Mouse (Mus musculus) neural tube, embryonic 12.5 days (tissue): ENCODE data around the gene Smg7. TPM values are rescaled to one million over a fixed set of nuclear protein-coding genes. Genes with fewer than 3 reads are reported as not detected.

Experiments used
- ATAC-seq: fragments of 200-750 bp; cut with Nextera tagmentation; 2 replicates; pipeline ENCODE4 v1.8.0; 2017; ENCODE audit warnings: low read depth, mild to moderate bottlenecking, moderate TSS enrichment, moderate library complexity; ENCODE audit not compliant: low FRiP score
- H3K27ac ChIP-seq: fragments of 300-500 bp; sonication (generic); 2 replicates; pipeline ENCODE4 v1.5.1; 2016
- H3K27me3 ChIP-seq: fragments of 300-500 bp; sonication (generic); replicated peaks from 2 replicates; pipeline ENCODE4 v1.6.1; 2016; ENCODE audit warnings: mild to moderate bottlenecking
- H3K36me3 ChIP-seq: fragments of 300-500 bp; sonication (generic); 2 replicates; pipeline ENCODE4 v1.6.1; 2016; ENCODE audit warnings: mild to moderate bottlenecking
- H3K4me1 ChIP-seq: fragments of 300-500 bp; sonication (generic); 2 replicates; pipeline ENCODE4 v1.6.1; 2016
- H3K4me2 ChIP-seq: fragments of 300-500 bp; sonication (generic); replicated peaks from 2 replicates; pipeline ENCODE4 v1.6.1; 2016; ENCODE audit warnings: mild to moderate bottlenecking
- H3K4me3 ChIP-seq: fragments of 300-500 bp; sonication (generic); 2 replicates; pipeline ENCODE4 v1.5.1; 2016
- H3K9ac ChIP-seq: fragments of 300-500 bp; sonication (generic); 2 replicates; pipeline ENCODE4 v1.6.1; 2016; ENCODE audit warnings: mild to moderate bottlenecking
- H3K9me3 ChIP-seq: fragments of 300-500 bp; sonication (generic); 2 replicates; pipeline ENCODE4 v1.6.1; 2016; ENCODE audit warnings: mild to moderate bottlenecking
- WGBS: fragments of 180-500 bp; shearing (Covaris S2); methylation state at CpG from one replicate; pipeline ENCODE4 v1.1.7; 2016; 5-methylcytosine and 5-hydroxymethylcytosine counted together
- polyA plus RNA-seq: library from polyadenylated mRNA; unstranded; fragments of >200 nt; fragmentation: Nextera tagmentation; extraction: Ambion mirVana; gene quantifications from 2 replicates; pipeline ENCODE4 v1.2.1, GENCODE M21; 2016

Smg7 gene
- polyA plus RNA-seq, 1 experiment from 2014 or later: 38.6 TPM

DNA sequence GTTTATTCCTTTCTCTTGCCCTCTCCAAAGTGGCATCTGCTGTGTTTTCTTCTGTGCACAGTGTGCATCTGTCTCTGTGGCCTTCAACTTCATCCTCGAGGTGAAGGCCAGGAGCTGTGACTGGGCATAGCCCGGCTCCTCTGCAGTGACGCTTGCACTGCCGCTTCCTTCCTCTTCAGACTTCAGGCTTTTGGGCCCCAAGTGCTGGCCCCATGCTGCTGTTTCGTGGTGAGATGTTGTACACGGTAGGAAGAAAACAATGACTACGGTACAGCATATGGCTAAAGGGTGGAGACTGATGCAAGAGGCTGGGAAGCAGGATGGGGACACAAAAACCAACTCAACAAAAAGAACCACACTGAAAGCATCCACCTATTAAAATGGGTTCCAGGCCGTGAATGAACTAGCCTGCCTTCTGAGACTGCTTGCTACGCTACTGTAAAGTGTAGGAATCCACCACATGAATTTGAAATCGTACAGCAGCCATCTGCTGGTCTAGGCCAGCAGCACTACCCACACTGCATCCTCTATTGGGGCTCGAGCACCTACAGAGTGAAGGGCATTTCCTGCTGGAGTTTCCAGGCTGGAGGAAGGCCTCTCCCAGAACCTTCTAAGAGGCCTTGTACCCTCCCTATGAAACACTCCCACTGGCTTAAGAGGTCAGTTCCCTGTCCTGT, 64.3 kb downstream of the Smg7 start:
- Histone ChIP-seq H3K4me1 (no peaks in the 10 kb centered on the region), H3K36me3 (peaks cover 63% of the 10 kb centered on the region), H3K4me3 (no peak overlapping the region), H3K27me3 (no peaks in the 10 kb centered on the region), H3K9ac (no peak overlapping the region), H3K4me2 (no peak overlapping the region), H3K27ac (no peak overlapping the region), H3K9me3 (no peaks in the 10 kb centered on the region)
- ATAC-seq: no peak
- WGBS: 82% methylated on average over 11 of the region's 11 CpGs

DNA sequence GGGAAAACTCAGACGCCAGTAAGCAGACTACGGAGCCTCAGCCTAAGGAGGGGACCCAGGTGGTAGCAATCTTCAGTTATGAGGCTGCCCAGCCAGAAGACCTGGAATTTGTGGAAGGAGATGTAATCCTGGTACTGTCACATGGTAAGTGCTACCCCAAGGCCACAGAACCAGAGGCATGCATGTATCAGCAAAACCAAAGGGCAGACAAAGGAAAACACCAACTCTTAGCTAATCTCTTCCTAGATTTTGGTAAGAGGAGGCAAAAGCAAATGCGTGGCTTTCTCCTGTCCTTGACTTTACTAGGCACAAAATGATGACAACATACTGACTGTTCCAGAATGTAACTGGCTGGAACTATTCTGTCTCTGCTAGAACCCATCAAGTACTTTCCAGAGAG, 67.4 kb downstream of the Smg7 start:
- Histone ChIP-seq H3K27me3 (no peaks in the 10 kb centered on the region), H3K9me3 (no peaks in the 10 kb centered on the region), H3K4me1 (no peaks in the 10 kb centered on the region), H3K36me3 (peaks cover 48% of the 10 kb centered on the region), H3K4me2 (no peak overlapping the region), H3K27ac (no peak overlapping the region), H3K9ac (no peak overlapping the region), H3K4me3 (no peak overlapping the region)
- WGBS: 92% methylated on average over 3 of the region's 3 CpGs
- no peak for ATAC-seq

DNA sequence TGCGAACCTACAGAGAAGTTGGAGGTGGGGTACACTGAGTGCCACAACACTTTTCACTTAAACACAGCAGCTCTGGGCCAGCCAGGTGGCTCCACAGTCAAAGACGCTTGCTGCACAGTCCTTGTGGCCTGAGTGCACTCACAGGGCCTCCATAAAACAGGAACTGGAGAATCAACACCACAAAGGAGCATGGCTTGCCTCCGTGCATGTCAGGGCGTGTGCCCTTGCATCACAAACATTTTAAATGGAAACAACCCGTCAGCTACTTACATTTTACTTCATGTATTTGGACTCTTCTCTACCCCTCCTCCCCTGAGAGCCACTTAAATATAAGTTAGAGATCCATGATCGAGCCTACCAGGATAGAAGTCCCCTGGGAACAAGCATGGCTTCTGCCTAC, 70.1 kb downstream of the Smg7 start:
- no peaks in the 10 kb centered on the region for H3K9me3 ChIP-seq
- peaks cover 25% of the 10 kb centered on the region for H3K36me3 ChIP-seq
- no peaks in the 10 kb centered on the region for H3K27me3 ChIP-seq
- 89% methylated on average over 6 of the region's 6 CpGs for WGBS
- no peak overlapping the region for H3K27ac ChIP-seq
- ATAC-seq: no peak
- no peak overlapping the region for H3K9ac ChIP-seq
- no peak overlapping the region for H3K4me3 ChIP-seq
- no peak overlapping the region for H3K4me2 ChIP-seq
- no peaks in the 10 kb centered on the region for H3K4me1 ChIP-seq

DNA sequence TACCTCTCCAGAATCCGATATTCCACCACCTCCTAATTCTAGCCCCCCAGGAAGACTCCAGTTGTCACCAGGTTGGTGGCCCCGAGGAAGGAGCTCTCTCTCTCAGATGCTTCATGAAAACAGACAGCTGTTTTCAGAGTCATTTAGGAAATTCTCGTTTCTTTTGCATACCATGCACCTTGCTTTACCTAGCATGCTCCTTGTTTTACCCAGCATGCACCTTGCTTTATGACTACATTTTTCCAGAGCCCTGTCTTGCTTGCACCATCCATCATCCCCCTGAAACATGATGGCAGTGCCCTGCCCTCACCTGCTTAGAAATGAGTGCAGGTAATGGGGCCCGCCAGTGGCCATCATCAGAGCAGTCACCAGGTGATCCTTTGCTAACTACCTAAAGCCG, 70.8 kb downstream of the Smg7 start:
- Histone ChIP-seq H3K9ac (no peak overlapping the region), H3K27me3 (no peaks in the 10 kb centered on the region), H3K4me1 (no peaks in the 10 kb centered on the region), H3K4me2 (no peak overlapping the region), H3K4me3 (no peak overlapping the region), H3K27ac (no peak overlapping the region), H3K36me3 (peaks cover 21% of the 10 kb centered on the region), H3K9me3 (no peaks in the 10 kb centered on the region)
- WGBS: 84% methylated on average over 5 of the region's 5 CpGs
- no peak for ATAC-seq

DNA sequence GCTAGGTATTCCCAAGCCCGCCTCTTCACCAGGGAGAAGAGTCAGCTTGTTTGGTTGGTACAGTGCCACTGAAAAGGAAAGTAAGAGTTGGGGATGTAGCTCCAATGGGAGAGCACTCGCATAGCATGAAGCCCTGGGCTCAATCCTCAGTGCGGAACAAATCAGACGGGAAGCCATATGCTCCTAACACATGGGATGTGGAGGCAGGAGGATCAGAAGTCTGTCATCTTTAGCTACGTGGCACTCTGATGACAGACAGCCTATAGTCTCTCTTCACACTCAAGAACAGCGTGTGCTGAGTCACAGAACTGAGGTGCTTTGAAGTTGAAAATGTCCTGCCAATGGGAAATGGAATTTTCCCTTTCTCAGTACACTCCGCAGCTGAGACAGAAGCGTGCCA, 71.4 kb downstream of the Smg7 start:
- ATAC-seq: no peak
- Histone ChIP-seq H3K9ac (no peak overlapping the region), H3K4me2 (no peak overlapping the region), H3K27me3 (no peaks in the 10 kb centered on the region), H3K27ac (no peak overlapping the region), H3K9me3 (no peaks in the 10 kb centered on the region), H3K4me3 (no peak overlapping the region), H3K36me3 (peaks cover 15% of the 10 kb centered on the region), H3K4me1 (no peaks in the 10 kb centered on the region)
- 89% methylated on average over 8 of the region's 8 CpGs for WGBS

DNA sequence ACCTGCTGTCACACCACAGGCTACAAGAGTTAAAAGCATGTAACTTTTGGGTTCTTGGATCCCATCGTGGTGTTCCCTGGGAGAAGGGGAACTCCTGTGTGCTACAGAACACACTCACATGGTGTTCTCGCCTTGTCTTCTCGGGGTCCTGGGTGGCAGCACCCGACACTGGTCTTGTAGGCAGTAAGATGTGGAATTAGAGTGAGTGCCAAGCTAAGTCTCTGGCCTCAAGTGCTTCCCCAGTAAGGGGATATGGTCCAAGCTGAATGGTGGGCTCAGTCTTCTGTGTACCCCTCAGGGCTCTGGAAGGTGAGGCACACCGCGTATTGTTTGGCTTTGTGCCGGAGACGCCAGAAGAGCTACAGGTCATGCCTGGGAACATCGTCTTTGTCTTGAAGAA, 72.4 kb downstream of the Smg7 start:
- Histone ChIP-seq H3K27ac (no peak overlapping the region), H3K27me3 (no peaks in the 10 kb centered on the region), H3K4me1 (no peaks in the 10 kb centered on the region), H3K9ac (no peak overlapping the region), H3K36me3 (peaks cover 12% of the 10 kb centered on the region), H3K4me2 (no peak overlapping the region), H3K9me3 (no peaks in the 10 kb centered on the region), H3K4me3 (no peak overlapping the region)
- WGBS: 94% methylated on average over 9 of the region's 9 CpGs
- no peak for ATAC-seq

DNA sequence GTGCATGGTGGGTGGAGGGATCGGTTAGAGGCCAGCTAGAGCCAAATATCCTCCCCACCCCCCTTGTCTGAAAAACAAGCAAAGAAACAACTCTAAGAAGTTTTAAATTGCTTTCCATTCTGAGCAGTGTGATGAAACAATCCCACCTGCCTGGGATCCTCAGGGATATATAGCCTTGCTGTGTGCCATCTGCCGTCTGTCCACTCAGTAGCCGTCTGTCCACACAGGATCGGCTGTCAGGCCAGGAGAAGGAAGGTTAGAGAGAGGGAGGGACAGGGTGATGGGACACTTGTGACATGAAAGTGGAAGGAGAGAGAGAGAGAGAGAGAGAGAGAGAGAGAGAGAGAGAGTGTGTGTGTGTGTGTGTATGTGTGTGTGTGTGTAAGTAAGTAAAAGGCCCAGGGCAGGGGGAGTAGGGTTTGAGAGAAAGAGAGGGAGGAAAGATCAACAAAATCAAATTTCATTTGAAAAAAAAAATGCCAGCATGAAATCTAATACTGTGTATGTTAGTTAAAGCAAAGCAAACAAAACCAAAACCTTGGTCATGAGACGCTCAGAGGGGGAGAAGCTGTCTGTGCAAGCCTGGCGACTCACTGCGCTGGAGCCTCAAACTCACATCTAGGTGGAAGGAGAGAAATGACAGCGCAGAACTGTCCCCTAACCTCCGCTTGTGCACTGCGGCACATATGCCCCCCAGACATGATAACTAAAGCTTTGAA, 73.7 kb downstream of the Smg7 start:
- 81% methylated on average over 10 of the region's 10 CpGs for WGBS

DNA sequence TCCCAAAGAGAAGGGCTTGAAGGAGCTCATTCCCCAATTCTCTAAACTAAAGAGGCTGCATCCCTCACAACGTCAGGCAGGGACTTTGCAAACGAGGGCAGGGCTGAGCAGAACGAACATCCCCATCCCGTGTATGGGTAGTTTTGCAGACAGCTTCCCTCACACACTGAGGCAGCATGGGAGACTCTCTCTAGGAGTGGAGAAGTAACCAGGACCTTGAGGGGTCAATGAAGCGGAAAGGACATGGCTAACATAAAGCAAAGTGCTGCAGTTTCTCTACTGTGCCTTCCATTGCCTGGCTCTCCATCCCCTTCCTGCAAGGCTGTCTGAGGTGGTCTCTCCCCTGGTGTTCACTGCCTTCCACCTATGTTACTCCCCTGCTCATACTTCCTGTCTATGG, 74.3 kb downstream of the Smg7 start:
- 74% methylated on average over 5 of the region's 5 CpGs for WGBS
- Histone ChIP-seq H3K4me1 (no peaks in the 10 kb centered on the region), H3K4me2 (no peak overlapping the region), H3K27me3 (no peaks in the 10 kb centered on the region), H3K9ac (no peak overlapping the region), H3K27ac (no peak overlapping the region), H3K4me3 (no peak overlapping the region), H3K9me3 (0 out of 2 replicates have a peak, but pooled peaks cover under 1% of the 10 kb centered on the region), H3K36me3 (peaks cover 9% of the 10 kb centered on the region)
- no peak for ATAC-seq

More for the DNA sequence above, 73.7 kb downstream of the Smg7 start:
- H3K4me2 ChIP-seq: no peak overlapping the region
- no peak overlapping the region for H3K27ac ChIP-seq
- no peaks in the 10 kb centered on the region for H3K9me3 ChIP-seq
- no peak for ATAC-seq
- peaks cover 9% of the 10 kb centered on the region for H3K36me3 ChIP-seq
- H3K9ac ChIP-seq: no peak overlapping the region
- no peaks in the 10 kb centered on the region for H3K4me1 ChIP-seq
- no peak overlapping the region for H3K4me3 ChIP-seq
- H3K27me3 ChIP-seq: no peaks in the 10 kb centered on the region

DNA sequence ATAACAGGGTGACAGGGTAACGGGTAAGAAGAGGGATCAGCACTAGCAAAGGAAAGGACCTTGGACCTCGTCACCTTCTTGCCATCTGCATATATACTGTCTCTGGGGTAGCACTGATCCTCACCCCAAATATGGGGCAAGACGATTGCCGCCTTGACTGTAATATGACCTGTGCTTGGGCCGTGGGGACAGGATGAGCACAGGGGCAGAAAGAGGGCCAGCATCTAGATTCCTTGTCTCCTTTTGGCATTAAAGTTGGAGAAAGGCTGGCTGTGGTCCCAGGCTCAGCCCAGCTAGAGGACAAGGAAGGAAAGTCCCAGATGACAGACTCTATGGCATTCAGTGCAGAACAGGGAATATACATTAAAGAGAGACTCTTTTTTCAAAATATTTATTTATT, 76.0 kb downstream of the Smg7 start:
- Histone ChIP-seq H3K4me2 (no peak overlapping the region), H3K36me3 (no peaks in the 10 kb centered on the region), H3K9ac (no peak overlapping the region), H3K27me3 (no peaks in the 10 kb centered on the region), H3K4me3 (no peak overlapping the region), H3K27ac (no peak overlapping the region), H3K4me1 (no peaks in the 10 kb centered on the region), H3K9me3 (0 out of 2 replicates have a peak, but pooled peaks cover 7% of the 10 kb centered on the region)
- 83% methylated on average over 5 of the region's 5 CpGs for WGBS
- no peak for ATAC-seq

DNA sequence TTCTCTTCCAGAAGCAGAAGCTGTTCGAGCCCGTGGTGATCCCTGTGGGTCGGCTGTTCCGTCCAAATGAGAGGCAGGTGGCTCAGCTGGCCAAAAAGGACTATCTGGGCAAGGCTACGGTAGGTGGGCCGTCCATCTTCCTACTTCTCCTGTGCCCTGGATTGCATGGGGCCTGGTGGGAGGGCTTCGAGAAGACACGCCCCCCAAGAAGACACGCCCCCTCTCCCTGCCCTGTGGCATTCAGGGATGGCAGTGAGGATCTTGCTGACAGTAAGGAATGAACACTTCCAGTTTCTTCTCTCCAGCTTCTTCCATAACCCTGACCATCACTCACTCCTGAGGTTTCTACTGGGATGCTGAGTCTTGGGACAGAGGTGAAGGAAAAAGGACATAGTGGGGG, 78.2 kb downstream of the Smg7 start:
- Histone ChIP-seq H3K4me1 (no peaks in the 10 kb centered on the region), H3K27ac (no peak overlapping the region), H3K4me2 (no peak overlapping the region), H3K36me3 (no peaks in the 10 kb centered on the region), H3K9me3 (0 out of 2 replicates have a peak, but pooled peaks cover 7% of the 10 kb centered on the region), H3K4me3 (no peak overlapping the region), H3K27me3 (no peaks in the 10 kb centered on the region), H3K9ac (no peak overlapping the region)
- WGBS: 70% methylated on average over 9 of the region's 9 CpGs
- ATAC-seq: no peak

DNA sequence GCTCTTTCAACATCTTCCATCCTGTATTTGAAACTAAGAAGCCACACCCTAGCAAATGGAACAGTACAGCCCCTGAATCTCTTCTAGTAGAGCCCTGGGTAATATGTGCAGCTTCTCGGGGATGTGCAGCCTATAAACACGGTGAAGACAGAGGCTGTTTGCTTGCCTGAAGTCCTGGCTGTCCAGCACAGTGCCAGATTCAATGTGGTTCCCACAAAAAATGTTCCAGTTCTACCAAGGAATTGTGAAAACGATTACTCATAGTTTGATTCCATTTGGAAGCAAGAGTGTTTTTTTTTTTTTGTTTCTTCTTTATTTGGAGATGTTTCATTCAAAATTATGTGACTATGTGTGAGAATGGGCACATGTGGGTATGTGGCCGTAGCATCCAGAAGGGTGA, 80.7 kb downstream of the Smg7 start:
- Histone ChIP-seq H3K9ac (no peak overlapping the region), H3K4me3 (no peak overlapping the region), H3K36me3 (no peaks in the 10 kb centered on the region), H3K9me3 (0 out of 2 replicates have a peak, but pooled peaks cover 7% of the 10 kb centered on the region), H3K27me3 (no peaks in the 10 kb centered on the region), H3K4me2 (no peak overlapping the region), H3K27ac (no peak overlapping the region), H3K4me1 (peaks cover 14% of the 10 kb centered on the region)
- 93% methylated on average over 4 of the region's 4 CpGs for WGBS
- no peak for ATAC-seq

DNA sequence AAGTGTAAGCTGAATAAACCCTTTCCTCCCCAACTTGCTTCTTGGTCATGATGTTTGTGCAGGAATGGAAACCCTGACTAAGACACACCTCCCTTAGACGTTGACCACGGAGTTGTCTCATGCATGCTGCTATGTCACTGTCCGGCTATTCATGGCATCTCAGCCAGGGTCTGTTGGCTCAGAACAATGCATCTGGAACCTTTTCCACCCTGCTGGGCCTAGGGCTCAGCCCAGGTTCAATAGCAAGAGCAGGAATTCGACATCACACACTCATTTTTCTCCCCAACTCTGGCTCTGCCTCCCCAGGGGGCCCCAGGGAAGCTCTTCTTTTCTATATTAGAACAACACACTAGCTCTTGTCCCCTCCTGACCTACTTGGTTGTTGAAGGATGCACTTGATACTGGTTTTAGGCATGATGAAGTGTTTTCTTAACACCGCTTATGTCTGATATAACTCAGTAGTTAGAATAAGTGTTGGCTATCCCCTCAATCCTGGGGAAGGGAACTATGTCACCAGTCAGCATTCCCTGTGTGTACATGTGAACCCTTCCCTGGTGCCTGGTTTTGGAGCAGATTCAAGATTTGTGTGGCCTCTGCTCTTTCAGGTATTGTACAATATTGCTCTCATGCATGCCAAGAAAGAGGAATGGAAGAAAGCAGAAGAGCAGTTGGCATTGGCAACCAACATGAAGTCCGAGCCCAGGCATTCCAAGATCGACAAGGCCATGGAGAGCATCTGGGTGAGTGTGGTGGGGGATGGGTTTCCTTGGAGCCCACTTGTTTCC, 81.3 kb downstream of the Smg7 start:
- WGBS: 82% methylated on average over 7 of the region's 7 CpGs
- Histone ChIP-seq H3K4me3 (no peak overlapping the region), H3K27me3 (no peaks in the 10 kb centered on the region), H3K36me3 (no peaks in the 10 kb centered on the region), H3K4me2 (no peak overlapping the region), H3K9me3 (0 out of 2 replicates have a peak, but pooled peaks cover 7% of the 10 kb centered on the region), H3K27ac (no peak overlapping the region), H3K4me1 (peaks cover 21% of the 10 kb centered on the region), H3K9ac (no peak overlapping the region)
- no peak for ATAC-seq
